Mouse (Mus musculus) adrenal gland, postnatal 14 days (tissue): ENCODE measurements at regions not wholly inside any gene's neighbourhood (a gene's known extent, or its start where the extent isn't known, plus 50 kb on each side); places are given as distances from the start of the nearest gene placed in this dataset.
"Not testable (repeated sequence)": the region's sequence is repeated elsewhere in the genome, so short reads cannot be mapped to it uniquely, and the experiment has no call there.

Source experiments
- DNase-seq: peaks from one replicate; pipeline ENCODE4 v3.0.0; 2021; ENCODE audit warnings: mixed read lengths

DNA sequence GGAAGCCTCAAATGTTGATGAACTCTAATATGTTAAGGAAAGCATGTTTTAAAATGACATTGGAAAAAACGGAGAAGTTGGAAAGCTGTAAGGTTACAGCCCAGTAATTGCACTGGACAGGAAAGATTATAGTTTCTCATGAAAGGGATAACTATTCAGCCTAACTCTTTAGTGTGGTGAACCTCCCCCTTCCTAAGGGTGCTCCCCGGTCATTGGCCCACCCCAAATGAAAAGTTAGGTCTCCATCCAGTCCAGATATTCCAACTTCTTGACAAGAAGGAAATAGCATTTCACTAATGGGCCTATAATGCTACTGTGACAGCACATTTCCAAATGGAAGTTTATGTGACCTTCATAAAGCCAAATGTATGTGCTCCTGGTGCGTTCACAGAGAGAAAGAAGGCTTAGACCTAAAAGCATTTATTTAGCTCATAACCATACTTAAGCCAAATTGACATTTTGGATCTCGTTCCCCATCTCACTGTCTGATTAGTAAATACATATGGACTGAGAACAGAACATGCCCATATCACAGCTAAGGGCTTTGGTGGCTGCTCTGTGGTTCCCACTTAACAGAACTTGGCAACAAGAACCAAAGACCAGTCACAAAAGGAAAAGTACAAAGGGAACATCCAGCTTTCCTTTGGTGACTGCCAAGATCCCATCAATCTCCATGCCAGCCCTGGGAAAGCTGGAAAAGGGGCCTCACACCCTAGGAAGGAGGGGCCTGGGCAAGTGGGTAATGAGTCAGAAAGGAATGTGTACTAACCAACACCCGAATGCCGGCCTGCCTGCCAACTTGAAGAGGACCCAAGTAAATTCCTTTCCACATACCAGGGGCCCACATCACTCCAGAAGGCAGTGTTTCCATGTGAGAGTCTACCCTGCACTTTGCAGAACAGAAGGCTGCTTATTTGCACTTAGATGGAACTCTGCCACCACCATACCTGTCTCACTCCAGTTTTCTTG is 155.1 kb upstream of the Chst7 start:
- DNase-seq, result peak; percentile 24

DNA sequence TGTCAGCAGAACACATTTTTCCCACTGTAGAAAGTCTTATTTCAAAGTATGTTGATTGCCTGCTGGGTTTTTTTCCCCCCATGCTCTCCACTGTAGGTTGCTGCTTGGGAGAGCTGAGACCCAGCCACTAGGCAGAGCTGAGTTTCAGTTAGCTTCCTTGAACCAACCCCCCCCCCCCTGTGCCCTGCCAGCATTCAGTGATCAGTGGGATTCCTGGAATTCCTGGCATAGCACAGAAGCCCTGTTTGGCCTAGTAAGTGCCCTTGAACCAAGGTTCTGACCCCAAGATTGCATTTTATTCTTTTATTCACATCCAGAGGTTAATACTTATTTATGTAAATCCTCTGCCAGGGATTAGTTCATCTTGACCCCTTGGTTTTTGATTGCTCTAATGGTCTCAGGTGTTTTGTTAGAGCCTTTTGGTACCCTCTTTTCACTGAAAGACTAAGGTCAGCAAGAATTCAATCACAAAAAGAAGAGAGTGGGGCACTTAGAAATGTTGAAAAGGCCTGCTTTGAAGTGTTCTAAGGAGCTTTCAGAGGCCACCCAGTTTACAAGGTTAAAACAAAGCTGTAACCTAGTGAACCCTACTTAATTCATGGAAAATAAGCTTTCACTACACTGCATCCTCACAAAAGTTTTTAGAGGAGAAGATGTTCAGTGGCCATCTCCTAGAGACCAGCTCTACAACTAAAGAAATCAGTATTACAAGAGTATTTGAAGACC is 152.6 kb upstream of the Chst7 start:
- no peak for DNase-seq

DNA sequence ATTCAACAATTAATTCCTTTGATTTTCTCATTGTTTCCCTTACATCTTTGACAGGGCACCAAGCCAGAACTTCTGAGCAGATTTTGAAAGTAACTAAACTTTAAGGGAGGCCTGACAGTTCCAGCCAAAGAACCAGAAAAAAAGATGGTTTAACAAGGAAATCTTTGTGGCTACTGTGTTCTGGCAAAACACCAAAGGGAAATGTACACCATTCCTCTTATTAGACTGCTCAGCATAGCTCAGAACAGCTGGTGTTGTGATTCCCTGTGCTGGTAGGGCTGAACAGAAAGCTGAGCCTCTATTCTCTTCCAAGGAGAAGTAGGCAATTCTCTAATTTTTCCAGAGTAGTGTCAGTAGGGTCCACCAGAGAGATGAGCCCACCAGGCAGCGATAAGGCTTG is 142.4 kb upstream of the Chst7 start:
- DNase-seq, result no peak

DNA sequence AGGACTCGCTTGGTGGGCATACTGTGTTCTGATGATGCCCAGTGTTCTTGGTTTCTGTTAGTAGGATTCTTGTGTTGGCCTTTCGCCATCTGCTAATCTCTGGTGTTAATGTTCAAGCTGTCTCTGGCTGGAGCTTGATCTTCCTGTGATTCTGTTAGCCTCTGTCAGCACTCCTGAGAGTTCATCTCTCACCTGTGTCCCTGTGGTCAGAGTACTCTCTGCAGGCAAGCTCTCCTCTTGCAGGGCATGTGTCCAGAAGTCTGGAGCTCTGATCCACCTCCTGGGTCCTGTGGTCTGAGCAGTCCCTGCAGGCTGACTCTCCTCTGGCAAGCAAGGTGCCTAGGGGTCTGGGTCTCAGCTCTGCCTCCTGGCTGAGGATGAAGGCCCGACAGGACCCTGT is 130.0 kb upstream of the Chst7 start:
- DNase-seq, result not testable (repeated sequence)

DNA sequence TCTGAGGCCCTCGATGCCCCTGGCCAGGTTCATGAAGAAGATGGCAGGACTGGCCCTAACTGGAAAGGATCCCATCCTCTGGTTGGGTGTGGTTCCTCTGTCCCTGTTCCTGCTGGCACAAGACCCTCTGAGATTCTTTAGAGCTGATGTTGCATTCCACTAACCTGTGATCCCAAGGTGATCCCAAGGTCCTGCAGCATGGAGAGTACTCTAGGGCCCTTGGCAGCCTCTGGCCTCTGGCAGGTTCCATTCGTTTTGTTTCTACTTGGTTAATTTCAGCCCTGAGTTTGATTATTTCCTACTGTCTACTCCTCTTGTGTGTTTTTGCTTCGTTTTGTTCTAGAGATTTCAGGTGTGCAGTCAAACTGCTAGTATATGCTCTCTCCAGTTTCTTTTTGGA is 129.5 kb upstream of the Chst7 start:
- DNase-seq, result no peak

DNA sequence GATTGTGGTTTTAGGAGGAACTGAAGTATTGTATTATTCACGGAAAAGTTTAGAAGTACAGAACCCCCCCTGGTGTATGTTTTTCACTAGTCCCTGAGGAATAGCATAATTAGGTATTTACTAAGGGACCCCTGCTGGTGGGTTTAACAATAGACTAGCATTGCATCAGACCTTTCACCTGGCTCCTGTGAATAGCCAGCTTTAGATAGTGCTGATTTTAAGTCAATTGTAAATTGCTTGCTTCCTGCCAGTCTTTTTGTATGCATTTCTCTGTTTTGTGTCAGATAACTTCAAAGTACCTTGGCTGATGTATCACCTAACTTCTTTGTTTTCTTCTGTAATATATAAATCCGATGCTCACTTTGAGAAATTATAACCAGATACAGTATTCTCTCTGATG is 116.1 kb upstream of the Chst7 start:
- DNase-seq, result no peak
